Mouse (Mus musculus): ENCODE data around the gene Tmem82. TPM values are rescaled to one million over a fixed set of nuclear protein-coding genes. Genes with fewer than 3 reads are reported as not detected.

Tmem82 gene
- polyA plus RNA-seq, 1 experiment from 2014 or later = 0.52 TPM

DNA sequence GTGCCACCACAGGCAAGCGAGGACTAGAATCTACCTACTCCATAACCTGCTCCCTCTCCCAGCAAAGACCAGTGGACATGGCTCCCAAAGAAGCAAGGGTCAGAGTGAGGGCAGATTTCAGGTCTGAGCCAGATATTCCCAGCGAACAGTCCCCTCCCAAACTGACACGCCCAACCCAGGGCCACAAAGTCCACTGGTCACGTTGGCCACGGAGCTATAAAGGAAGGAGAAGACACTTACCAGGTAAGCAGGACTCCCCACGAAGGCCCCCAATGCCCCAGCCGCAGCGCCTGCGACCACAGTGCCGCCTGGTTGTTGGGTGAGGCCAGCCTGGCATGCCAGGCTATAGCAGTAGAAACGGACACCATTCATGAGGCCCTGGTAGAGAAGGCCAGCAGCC, 4.6 kb upstream of the Tmem82 start:
- DNase-seq (ENCODE audit: low spot score) (no peak), ATAC-seq (ENCODE audit: low FRiP score) (no peak)
- Histone ChIP-seq H3K4me3 (ENCODE audit: low read depth, low read length) (no peak overlapping the region), H3K4me2 (replicated peaks; ENCODE audit: low read depth, low read length) (no peak overlapping the region), H3K36me3 (ENCODE audit: control insufficient read depth, insufficient read depth, low read length) (peaks cover 4% of the 10 kb centered on the region; the same call in 1 of the 2 replicates), H3K4me1 (replicated peaks; ENCODE audit: control insufficient read depth, insufficient read depth, low read length) (peaks cover 2% of the 10 kb centered on the region; the same call in 1 of the 2 replicates), H3K27ac (ENCODE audit: low read depth, low read length) (no peak overlapping the region), H3K27me3 (ENCODE audit: control insufficient read depth, insufficient read depth, low read length) (no peaks in the 10 kb centered on the region), H3K9ac (ENCODE audit: low read depth, low read length) (no peak overlapping the region), H3K9me3 (ENCODE audit: control insufficient read depth, low read length) (no peaks in the 10 kb centered on the region)
- WGBS = 90% methylated on average over 11 of the region's 11 CpGs

DNA sequence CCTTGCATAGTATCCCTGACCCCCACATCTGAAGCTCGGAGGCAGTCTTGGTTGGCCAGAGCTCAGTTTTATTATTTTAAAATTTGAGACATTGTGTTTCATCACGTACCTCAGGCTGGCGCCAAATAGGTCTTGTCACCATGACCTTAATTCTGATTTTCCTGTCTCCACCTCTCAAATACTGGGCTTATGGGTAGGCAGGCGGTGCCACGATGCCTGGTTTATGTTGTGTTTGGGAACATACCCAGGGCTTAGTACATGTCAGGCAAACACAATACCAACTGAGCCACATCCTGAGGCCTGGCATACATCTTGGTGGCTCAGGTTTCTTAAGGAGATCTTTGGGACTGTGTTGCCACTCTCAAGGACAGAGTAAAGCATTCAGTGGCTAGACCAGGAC, 4.1 kb upstream of the Tmem82 start:
- H3K27me3 ChIP-seq (ENCODE audit: control insufficient read depth, insufficient read depth, low read length) = no peaks in the 10 kb centered on the region
- no peak overlapping the region for H3K4me2 ChIP-seq (replicated peaks; ENCODE audit: low read depth, low read length)
- no peak overlapping the region for H3K9ac ChIP-seq (ENCODE audit: low read depth, low read length)
- H3K9me3 ChIP-seq (ENCODE audit: control insufficient read depth, low read length) = no peaks in the 10 kb centered on the region
- H3K27ac ChIP-seq (ENCODE audit: low read depth, low read length) = no peak overlapping the region
- ATAC-seq (ENCODE audit: low FRiP score) = no peak
- H3K36me3 ChIP-seq (ENCODE audit: control insufficient read depth, insufficient read depth, low read length) = peaks cover 3% of the 10 kb centered on the region; the same call in 1 of the 2 replicates
- DNase-seq (ENCODE audit: low spot score) = no peak
- peaks cover 2% of the 10 kb centered on the region; the same call in 1 of the 2 replicates for H3K4me1 ChIP-seq (replicated peaks; ENCODE audit: control insufficient read depth, insufficient read depth, low read length)
- H3K4me3 ChIP-seq (ENCODE audit: low read depth, low read length) = no peak overlapping the region
- WGBS = 79% methylated on average over 5 of the region's 5 CpGs

- Histone ChIP-seq H3K36me3 (ENCODE audit: control insufficient read depth, insufficient read depth, low read length) (no peaks in the 10 kb centered on the region), H3K4me1 (replicated peaks; ENCODE audit: control insufficient read depth, insufficient read depth, low read length) (peaks cover 2% of the 10 kb centered on the region; the same call in 1 of the 2 replicates), H3K9me3 (ENCODE audit: control insufficient read depth, low read length) (no peaks in the 10 kb centered on the region), H3K27ac (ENCODE audit: low read depth, low read length) (no peak overlapping the region), H3K9ac (ENCODE audit: low read depth, low read length) (no peak overlapping the region), H3K27me3 (ENCODE audit: control insufficient read depth, insufficient read depth, low read length) (no peaks in the 10 kb centered on the region), H3K4me3 (ENCODE audit: low read depth, low read length) (no peak overlapping the region), H3K4me2 (replicated peaks; ENCODE audit: low read depth, low read length) (no peak overlapping the region)
- DNase-seq (ENCODE audit: low spot score) (no peak), ATAC-seq (ENCODE audit: low FRiP score) (no peak)
- WGBS = 83% methylated on average over 8 of the region's 8 CpGs
Measured at GRCm38 (mm10) chr4:141622091-141622490, 3.7 kb upstream of the Tmem82 start.

GRCm38 (mm10) chr4:141621297-141621696, 2.9 kb upstream of the Tmem82 start:
- WGBS = 83% methylated on average over 8 of the region's 8 CpGs
- no peak overlapping the region for H3K27ac ChIP-seq (ENCODE audit: low read depth, low read length)
- no peaks in the 10 kb centered on the region for H3K9me3 ChIP-seq (ENCODE audit: control insufficient read depth, low read length)
- H3K4me2 ChIP-seq (replicated peaks; ENCODE audit: low read depth, low read length) = no peak overlapping the region
- no peaks in the 10 kb centered on the region for H3K36me3 ChIP-seq (ENCODE audit: control insufficient read depth, insufficient read depth, low read length)
- no peak overlapping the region for H3K9ac ChIP-seq (ENCODE audit: low read depth, low read length)
- H3K27me3 ChIP-seq (ENCODE audit: control insufficient read depth, insufficient read depth, low read length) = no peaks in the 10 kb centered on the region
- no peak overlapping the region for H3K4me3 ChIP-seq (ENCODE audit: low read depth, low read length)
- no peak for DNase-seq (ENCODE audit: low spot score)
- peaks cover 2% of the 10 kb centered on the region; the same call in 1 of the 2 replicates for H3K4me1 ChIP-seq (replicated peaks; ENCODE audit: control insufficient read depth, insufficient read depth, low read length)
- ATAC-seq (ENCODE audit: low FRiP score) = no peak

- no peaks in the 10 kb centered on the region for H3K9me3 ChIP-seq (ENCODE audit: control insufficient read depth, low read length)
- no peak overlapping the region for H3K9ac ChIP-seq (ENCODE audit: low read depth, low read length)
- H3K4me3 ChIP-seq (ENCODE audit: low read depth, low read length) = no peak overlapping the region
- no peaks in the 10 kb centered on the region for H3K27me3 ChIP-seq (ENCODE audit: control insufficient read depth, insufficient read depth, low read length)
- H3K4me1 ChIP-seq (replicated peaks; ENCODE audit: control insufficient read depth, insufficient read depth, low read length) = peaks cover 2% of the 10 kb centered on the region; the same call in 1 of the 2 replicates
- ATAC-seq (ENCODE audit: low FRiP score) = no peak
- H3K27ac ChIP-seq (ENCODE audit: low read depth, low read length) = no peak overlapping the region
- 88% methylated on average over 9 of the region's 9 CpGs for WGBS
- H3K4me2 ChIP-seq (replicated peaks; ENCODE audit: low read depth, low read length) = no peak overlapping the region
- DNase-seq (ENCODE audit: low spot score) = no peak
- H3K36me3 ChIP-seq (ENCODE audit: control insufficient read depth, insufficient read depth, low read length) = no peaks in the 10 kb centered on the region
Measured at GRCm38 (mm10) chr4:141619299-141619883, 958 bp upstream of the Tmem82 start.

GRCm38 (mm10) chr4:141617863-141618564, 419 bp downstream of the Tmem82 start:
- WGBS = 11% methylated on average over 21 of the region's 22 CpGs
- Histone ChIP-seq H3K4me3 (ENCODE audit: low read depth, low read length) (peak overlapping the region; percentile 13), H3K27ac (ENCODE audit: low read depth, low read length) (no peak overlapping the region), H3K9me3 (ENCODE audit: control insufficient read depth, low read length) (no peaks in the 10 kb centered on the region), H3K4me2 (replicated peaks; ENCODE audit: low read depth, low read length) (peak overlapping the region; percentile 42), H3K9ac (ENCODE audit: low read depth, low read length) (no peak overlapping the region), H3K36me3 (ENCODE audit: control insufficient read depth, insufficient read depth, low read length) (no peaks in the 10 kb centered on the region), H3K27me3 (ENCODE audit: control insufficient read depth, insufficient read depth, low read length) (no peaks in the 10 kb centered on the region), H3K4me1 (replicated peaks; ENCODE audit: control insufficient read depth, insufficient read depth, low read length) (no peaks in the 10 kb centered on the region)
- DNase-seq (ENCODE audit: low spot score) (peak; percentile 51), ATAC-seq (ENCODE audit: low FRiP score) (peak; percentile 20; the same call in 1 of the 2 replicates)

- no peaks in the 10 kb centered on the region for H3K36me3 ChIP-seq (ENCODE audit: control insufficient read depth, insufficient read depth, low read length)
- peak; percentile 44; the same call in 1 of the 2 replicates for ATAC-seq (ENCODE audit: low FRiP score)
- peak overlapping the region; percentile 42 for H3K4me2 ChIP-seq (replicated peaks; ENCODE audit: low read depth, low read length)
- DNase-seq (ENCODE audit: low spot score) = peak; percentile 73
- no peaks in the 10 kb centered on the region for H3K27me3 ChIP-seq (ENCODE audit: control insufficient read depth, insufficient read depth, low read length)
- no peak overlapping the region for H3K9ac ChIP-seq (ENCODE audit: low read depth, low read length)
- no peak overlapping the region for H3K27ac ChIP-seq (ENCODE audit: low read depth, low read length)
- no peaks in the 10 kb centered on the region for H3K4me1 ChIP-seq (replicated peaks; ENCODE audit: control insufficient read depth, insufficient read depth, low read length)
- WGBS = 4% methylated on average over 20 of the region's 20 CpGs
- H3K9me3 ChIP-seq (ENCODE audit: control insufficient read depth, low read length) = no peaks in the 10 kb centered on the region
- peak overlapping the region; percentile 13 for H3K4me3 ChIP-seq (ENCODE audit: low read depth, low read length)
Measured at GRCm38 (mm10) chr4:141617299-141617698, 1.1 kb downstream of the Tmem82 start.

GRCm38 (mm10) chr4:141616811-141617210, 1.6 kb downstream of the Tmem82 start:
- 77% methylated on average over 6 of the region's 6 CpGs for WGBS
- H3K36me3 ChIP-seq (ENCODE audit: control insufficient read depth, insufficient read depth, low read length) = no peaks in the 10 kb centered on the region
- H3K27me3 ChIP-seq (ENCODE audit: control insufficient read depth, insufficient read depth, low read length) = no peaks in the 10 kb centered on the region
- H3K9ac ChIP-seq (ENCODE audit: low read depth, low read length) = no peak overlapping the region
- no peak for DNase-seq (ENCODE audit: low spot score)
- no peaks in the 10 kb centered on the region for H3K4me1 ChIP-seq (replicated peaks; ENCODE audit: control insufficient read depth, insufficient read depth, low read length)
- ATAC-seq (ENCODE audit: low FRiP score) = no peak
- H3K27ac ChIP-seq (ENCODE audit: low read depth, low read length) = no peak overlapping the region
- no peaks in the 10 kb centered on the region for H3K9me3 ChIP-seq (ENCODE audit: control insufficient read depth, low read length)
- no peak overlapping the region for H3K4me3 ChIP-seq (ENCODE audit: low read depth, low read length)
- H3K4me2 ChIP-seq (replicated peaks; ENCODE audit: low read depth, low read length) = no peak overlapping the region

DNA sequence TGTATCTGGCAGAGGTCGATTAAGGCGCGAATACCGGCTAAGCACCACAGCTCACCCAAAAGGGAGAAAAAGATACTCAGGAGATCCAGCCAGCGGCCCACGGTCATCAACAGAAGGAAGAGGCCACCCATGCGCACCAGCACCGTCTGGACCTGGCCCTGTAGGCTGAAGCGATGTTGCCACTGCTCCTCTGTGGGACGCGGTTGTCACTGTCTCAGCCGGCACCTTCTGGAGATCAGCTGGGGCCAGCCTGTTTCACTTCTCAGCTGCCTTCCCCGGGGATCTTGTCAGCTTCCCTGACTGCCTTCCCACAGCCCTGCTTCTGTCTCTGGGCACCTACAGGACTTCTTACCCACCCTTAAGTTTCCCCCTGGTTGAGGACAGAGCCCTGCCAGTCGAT, 3.5 kb downstream of the Tmem82 start:
- no peaks in the 10 kb centered on the region for H3K9me3 ChIP-seq (ENCODE audit: control insufficient read depth, low read length)
- H3K4me3 ChIP-seq (ENCODE audit: low read depth, low read length) = no peak overlapping the region
- H3K27ac ChIP-seq (ENCODE audit: low read depth, low read length) = no peak overlapping the region
- ATAC-seq (ENCODE audit: low FRiP score) = no peak
- H3K9ac ChIP-seq (ENCODE audit: low read depth, low read length) = no peak overlapping the region
- H3K4me1 ChIP-seq (replicated peaks; ENCODE audit: control insufficient read depth, insufficient read depth, low read length) = no peaks in the 10 kb centered on the region
- no peaks in the 10 kb centered on the region for H3K27me3 ChIP-seq (ENCODE audit: control insufficient read depth, insufficient read depth, low read length)
- no peak for DNase-seq (ENCODE audit: low spot score)
- H3K36me3 ChIP-seq (ENCODE audit: control insufficient read depth, insufficient read depth, low read length) = no peaks in the 10 kb centered on the region
- no peak overlapping the region for H3K4me2 ChIP-seq (replicated peaks; ENCODE audit: low read depth, low read length)
- 79% methylated on average over 14 of the region's 14 CpGs for WGBS

Measured in hindbrain, embryonic 11.5 days (tissue).